Mouse (Mus musculus): ENCODE results near the gene 4933405O20Rik. TPM values are rescaled to one million over a fixed set of nuclear protein-coding genes. Genes with fewer than 3 reads are reported as not detected.

4933405O20Rik gene
- polyA plus RNA-seq (2012), result not detected in 2 replicates

DNA sequence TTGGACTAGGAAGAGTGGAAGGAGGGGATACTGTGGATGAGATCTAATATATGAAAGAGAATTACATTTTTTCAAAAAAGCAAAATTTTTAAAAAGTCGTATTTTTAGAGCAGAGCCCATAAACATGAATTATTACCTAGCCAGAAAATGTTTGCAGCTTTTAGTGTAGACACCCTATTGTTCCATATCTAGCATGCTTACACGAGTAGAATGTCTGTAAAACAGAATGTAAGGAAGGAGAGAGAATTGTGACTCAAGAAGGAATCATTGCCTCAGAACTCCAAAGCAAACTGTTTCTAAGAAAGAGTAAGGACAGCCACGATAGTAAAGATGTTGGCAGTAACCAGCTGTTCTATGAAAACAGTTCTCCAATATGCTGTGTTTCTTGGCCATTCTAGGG lies at the start of gene 4933405O20Rik:
TSS of gene 4933405O20Rik (plus strand) at position 301 of the 400 bp plus-strand sequence.
- Histone ChIP-seq H3K36me3 (ENCODE audit: control insufficient read depth) (no peaks in the 10 kb centered on the region), H3K9me3 (ENCODE audit: control insufficient read depth, low read length) (peaks cover 7% of the 10 kb centered on the region), H3K4me1 (ENCODE audit: control insufficient read depth) (no peaks in the 10 kb centered on the region), H3K27me3 (ENCODE audit: control insufficient read depth) (no peaks in the 10 kb centered on the region), H3K4me3 (replicated peaks) (no peak within 1 kb of the TSS)
- TF ChIP-seq TAL1 (IDR thresholded peaks at IDR 0.05; ENCODE audit: low read length) (no peak), GATA1 (IDR thresholded peaks at IDR 0.05; ENCODE audit: low read length) (no peak)

- Histone ChIP-seq H3K4me1 (ENCODE audit: control insufficient read depth) (no peaks in the 10 kb centered on the region), H3K27me3 (ENCODE audit: control insufficient read depth) (no peaks in the 10 kb centered on the region), H3K4me3 (replicated peaks) (no peak overlapping the region), H3K36me3 (ENCODE audit: control insufficient read depth) (no peaks in the 10 kb centered on the region), H3K9me3 (ENCODE audit: control insufficient read depth, low read length) (peaks cover 6% of the 10 kb centered on the region; the same call in 1 of the 2 replicates)
- TF ChIP-seq TAL1 (IDR thresholded peaks at IDR 0.05; ENCODE audit: low read length) (no peak), GATA1 (IDR thresholded peaks at IDR 0.05; ENCODE audit: low read length) (no peak)
Measured at GRCm38 (mm10) chr7:50549572-50549971, 49.4 kb upstream of the 4933405O20Rik start.

GRCm38 (mm10) chr7:50551426-50551825 lies 47.6 kb upstream of the 4933405O20Rik start:
- TF ChIP-seq TAL1 (IDR thresholded peaks at IDR 0.05; ENCODE audit: low read length) (no peak), GATA1 (IDR thresholded peaks at IDR 0.05; ENCODE audit: low read length) (no peak)
- Histone ChIP-seq H3K36me3 (ENCODE audit: control insufficient read depth) (no peaks in the 10 kb centered on the region), H3K4me3 (replicated peaks) (no peak overlapping the region), H3K9me3 (ENCODE audit: control insufficient read depth, low read length) (peaks cover 7% of the 10 kb centered on the region; the same call in 1 of the 2 replicates), H3K4me1 (ENCODE audit: control insufficient read depth) (no peaks in the 10 kb centered on the region), H3K27me3 (ENCODE audit: control insufficient read depth) (no peaks in the 10 kb centered on the region)

DNA sequence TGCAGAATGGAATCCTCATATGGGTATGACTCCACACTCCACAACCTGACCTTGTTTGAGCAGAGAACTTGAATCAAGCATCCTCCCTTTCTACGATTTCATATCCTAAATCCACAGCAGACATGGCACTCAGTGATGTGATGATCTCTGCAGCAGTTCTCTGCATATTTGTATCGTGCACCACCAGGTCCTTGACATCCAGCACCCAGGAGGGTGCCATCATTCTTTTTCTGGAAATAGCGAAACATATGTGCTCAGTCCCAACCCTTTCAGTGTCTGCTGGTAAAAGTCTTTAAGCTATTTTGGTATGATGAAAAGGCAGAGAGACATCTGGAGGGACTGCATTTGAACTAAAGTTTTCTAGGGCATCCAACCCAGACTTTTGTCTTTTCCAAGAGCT lies 36.3 kb upstream of the 4933405O20Rik start:
- no peaks in the 10 kb centered on the region for H3K27me3 ChIP-seq (ENCODE audit: control insufficient read depth)
- H3K4me1 ChIP-seq (ENCODE audit: control insufficient read depth), result no peaks in the 10 kb centered on the region
- no peaks in the 10 kb centered on the region for H3K36me3 ChIP-seq (ENCODE audit: control insufficient read depth)
- H3K9me3 ChIP-seq (ENCODE audit: control insufficient read depth, low read length), result peaks cover 7% of the 10 kb centered on the region
- TF ChIP-seq TAL1 (IDR thresholded peaks at IDR 0.05; ENCODE audit: low read length) (no peak), GATA1 (IDR thresholded peaks at IDR 0.05; ENCODE audit: low read length) (no peak)
- no peak overlapping the region for H3K4me3 ChIP-seq (replicated peaks)

- Histone ChIP-seq H3K9me3 (ENCODE audit: control insufficient read depth, low read length) (peaks cover 10% of the 10 kb centered on the region), H3K36me3 (ENCODE audit: control insufficient read depth) (no peaks in the 10 kb centered on the region), H3K4me1 (ENCODE audit: control insufficient read depth) (no peaks in the 10 kb centered on the region), H3K27me3 (ENCODE audit: control insufficient read depth) (no peaks in the 10 kb centered on the region), H3K4me3 (replicated peaks) (no peak overlapping the region)
- TF ChIP-seq GATA1 (IDR thresholded peaks at IDR 0.05; ENCODE audit: low read length), result no peak
- no peak for TF ChIP-seq TAL1 (IDR thresholded peaks at IDR 0.05; ENCODE audit: low read length)
Measured at GRCm38 (mm10) chr7:50573841-50574240, 25.1 kb upstream of the 4933405O20Rik start.

DNA sequence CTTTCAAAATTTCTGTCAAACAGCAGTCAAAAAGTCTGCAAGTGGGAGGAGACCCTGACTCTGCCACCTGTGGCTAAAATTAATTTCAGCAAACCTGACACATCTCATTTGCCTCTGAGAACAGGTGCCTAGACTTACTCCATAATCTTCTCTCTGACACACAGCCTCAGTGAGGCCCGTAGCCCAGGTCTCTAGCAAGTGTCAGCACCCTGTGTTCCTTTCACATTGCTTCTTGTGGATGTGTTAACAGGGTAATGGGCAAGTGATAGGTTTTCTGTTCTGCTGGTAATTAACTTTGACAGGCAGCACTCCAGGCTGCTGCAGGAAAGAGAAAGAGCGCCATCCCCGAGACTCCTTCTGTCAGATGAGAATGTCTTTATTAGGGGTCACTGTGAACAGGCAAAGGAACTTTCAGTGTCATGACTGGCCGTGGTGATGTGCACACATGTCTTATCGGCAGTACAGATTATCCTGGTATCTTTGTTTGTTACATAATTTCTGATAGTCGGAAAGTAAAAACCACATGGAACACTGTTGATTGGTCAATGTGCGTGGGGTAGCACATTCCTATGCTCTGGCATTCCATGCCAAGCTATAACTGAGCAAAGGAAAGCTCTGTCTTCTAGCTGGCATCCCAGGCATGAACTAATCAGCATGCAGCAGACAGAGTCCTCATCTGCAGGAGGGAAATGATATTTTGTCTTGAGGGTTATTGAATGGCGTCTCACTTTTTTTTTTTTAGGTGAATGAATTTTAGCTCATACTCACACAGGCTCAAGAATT lies 10.2 kb upstream of the 4933405O20Rik start:
- Histone ChIP-seq H3K9me3 (ENCODE audit: control insufficient read depth, low read length) (peaks cover 6% of the 10 kb centered on the region), H3K4me1 (ENCODE audit: control insufficient read depth) (no peaks in the 10 kb centered on the region), H3K27me3 (ENCODE audit: control insufficient read depth) (no peaks in the 10 kb centered on the region), H3K36me3 (ENCODE audit: control insufficient read depth) (no peaks in the 10 kb centered on the region), H3K4me3 (replicated peaks) (no peak overlapping the region)
- TF ChIP-seq GATA1 (IDR thresholded peaks at IDR 0.05; ENCODE audit: low read length) (no peak), TAL1 (IDR thresholded peaks at IDR 0.05; ENCODE audit: low read length) (no peak)

GRCm38 (mm10) chr7:50614101-50614500 lies 15.1 kb downstream of the 4933405O20Rik start:
- Histone ChIP-seq H3K4me3 (replicated peaks) (no peak overlapping the region), H3K36me3 (ENCODE audit: control insufficient read depth) (no peaks in the 10 kb centered on the region), H3K27me3 (ENCODE audit: control insufficient read depth) (no peaks in the 10 kb centered on the region), H3K4me1 (ENCODE audit: control insufficient read depth) (no peaks in the 10 kb centered on the region), H3K9me3 (ENCODE audit: control insufficient read depth, low read length) (no peaks in the 10 kb centered on the region)
- TF ChIP-seq TAL1 (IDR thresholded peaks at IDR 0.05; ENCODE audit: low read length) (no peak), GATA1 (IDR thresholded peaks at IDR 0.05; ENCODE audit: low read length) (no peak)

- H3K9me3 ChIP-seq (ENCODE audit: control insufficient read depth, low read length), result no peaks in the 10 kb centered on the region; the same call in 1 of the 2 replicates
Measured at GRCm38 (mm10) chr7:50629186-50629585, 30.2 kb downstream of the 4933405O20Rik start.

GRCm38 (mm10) chr7:50633147-50633546 lies 34.2 kb downstream of the 4933405O20Rik start:
- Histone ChIP-seq H3K9me3 (ENCODE audit: control insufficient read depth, low read length) (no peaks in the 10 kb centered on the region; the same call in 1 of the 2 replicates), H3K36me3 (ENCODE audit: control insufficient read depth) (no peaks in the 10 kb centered on the region), H3K4me1 (ENCODE audit: control insufficient read depth) (no peaks in the 10 kb centered on the region), H3K4me3 (replicated peaks) (no peak overlapping the region), H3K27me3 (ENCODE audit: control insufficient read depth) (no peaks in the 10 kb centered on the region)
- TF ChIP-seq GATA1 (IDR thresholded peaks at IDR 0.05; ENCODE audit: low read length) (no peak), TAL1 (IDR thresholded peaks at IDR 0.05; ENCODE audit: low read length) (no peak)

More at GRCm38 (mm10) chr7:50629186-50629585, 30.2 kb downstream of the 4933405O20Rik start:
- TF ChIP-seq GATA1 (IDR thresholded peaks at IDR 0.05; ENCODE audit: low read length), result no peak
- no peak for TF ChIP-seq TAL1 (IDR thresholded peaks at IDR 0.05; ENCODE audit: low read length)
- H3K4me1 ChIP-seq (ENCODE audit: control insufficient read depth), result no peaks in the 10 kb centered on the region
- H3K36me3 ChIP-seq (ENCODE audit: control insufficient read depth), result no peaks in the 10 kb centered on the region
- no peaks in the 10 kb centered on the region for H3K27me3 ChIP-seq (ENCODE audit: control insufficient read depth)
- H3K4me3 ChIP-seq (replicated peaks), result no peak overlapping the region

Measured in erythroblast, embryonic 14.5 days (primary cell).